Mouse (Mus musculus): ENCODE results near the gene Zcchc3.
"Not testable (repeated sequence)": the region's sequence is repeated elsewhere in the genome, so short reads cannot be mapped to it uniquely, and the experiment has no call there.

Gene Zcchc3

DNA sequence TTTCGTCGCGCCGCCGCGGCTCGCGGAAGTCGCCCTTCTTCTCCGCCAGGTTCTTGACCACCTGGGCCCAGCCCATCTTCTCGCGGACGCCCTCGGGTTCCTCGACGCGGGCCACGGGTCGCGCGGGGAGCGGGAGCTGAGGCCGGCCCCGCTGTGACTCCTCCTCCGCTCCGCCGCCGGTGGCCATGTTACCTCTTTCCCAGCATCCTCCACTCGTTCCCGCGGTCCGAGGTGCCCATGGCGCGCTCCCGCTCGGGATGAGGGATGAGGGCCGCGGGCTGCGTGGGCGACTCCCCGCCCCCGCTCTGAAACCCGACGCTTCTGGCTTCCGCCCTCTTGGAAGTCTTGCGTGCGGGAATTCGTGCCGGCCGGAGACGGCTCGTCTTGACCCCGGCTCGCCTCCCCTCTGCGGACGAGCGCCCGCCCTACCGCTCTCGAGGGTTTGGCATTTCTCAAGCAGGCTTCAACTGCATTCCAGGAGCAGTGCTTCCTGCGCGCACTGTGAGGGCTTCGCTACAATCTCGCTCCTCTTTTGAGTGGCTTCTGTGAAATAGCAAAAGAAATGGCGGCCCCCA lies at the start of gene Zcchc3:
Gene Zcchc3 (minus strand): TSS at position 437 of the 575 bp plus-strand sequence.
- peak; percentile 81 to 87 for DNase-seq (ENCODE audit: low spot score in 2 of 2)

DNA sequence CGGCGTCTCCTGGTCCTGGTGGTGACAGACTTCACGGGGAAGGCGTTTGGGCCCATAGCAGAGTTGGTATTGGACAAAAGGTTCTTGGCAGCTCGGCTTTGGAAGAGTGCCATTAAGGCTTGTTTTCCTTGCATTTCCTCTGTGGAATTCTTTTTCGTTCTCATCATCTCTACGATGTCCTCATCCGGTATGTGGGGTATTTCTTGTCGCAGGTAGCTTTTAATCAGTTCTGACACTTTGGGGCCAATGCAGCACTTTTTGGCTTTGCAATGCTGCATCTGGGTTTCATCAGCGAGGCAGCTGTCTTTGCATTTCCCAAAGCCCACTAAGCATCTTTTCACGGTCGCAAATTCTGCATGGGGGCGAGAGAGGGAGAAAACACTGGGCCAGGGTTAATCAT lies 44.4 kb upstream of the Zcchc3 start:
- no peak for DNase-seq (ENCODE audit: low spot score in 2 of 2)

DNA sequence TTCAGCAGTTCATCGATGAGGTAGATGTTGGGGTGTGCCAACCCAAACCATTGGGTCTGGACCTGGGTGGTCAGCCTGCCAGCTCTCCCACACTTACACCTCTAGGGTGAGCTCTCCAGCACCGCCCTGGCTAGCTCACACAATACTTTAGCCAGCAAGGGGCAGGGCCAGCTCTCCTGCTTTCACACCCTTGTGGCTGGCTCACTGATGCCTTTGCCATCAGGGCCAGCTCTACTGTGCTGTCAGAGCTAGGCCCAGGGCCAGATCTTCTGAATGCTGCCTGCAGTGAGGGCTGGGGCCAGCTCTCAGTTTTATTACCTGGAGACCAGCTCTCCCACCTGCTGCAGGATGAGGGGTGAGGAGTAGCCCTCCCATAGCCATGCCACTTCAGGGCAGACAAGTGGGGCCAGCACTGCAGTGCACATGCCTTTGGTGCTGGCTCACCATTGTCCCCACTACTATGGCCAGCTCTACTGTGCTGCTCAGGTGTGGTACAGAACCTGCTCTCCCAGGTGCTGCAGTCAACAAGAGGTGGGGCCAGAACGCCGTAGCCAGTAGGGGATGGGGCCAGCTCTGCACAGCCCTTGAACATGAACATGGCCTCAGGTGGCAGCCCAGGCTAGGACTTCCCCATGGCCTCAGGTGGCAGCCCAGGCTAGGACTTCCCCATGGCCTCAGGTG lies 37.4 kb upstream of the Zcchc3 start:
- no peak for DNase-seq (ENCODE audit: low spot score in 2 of 2)

DNA sequence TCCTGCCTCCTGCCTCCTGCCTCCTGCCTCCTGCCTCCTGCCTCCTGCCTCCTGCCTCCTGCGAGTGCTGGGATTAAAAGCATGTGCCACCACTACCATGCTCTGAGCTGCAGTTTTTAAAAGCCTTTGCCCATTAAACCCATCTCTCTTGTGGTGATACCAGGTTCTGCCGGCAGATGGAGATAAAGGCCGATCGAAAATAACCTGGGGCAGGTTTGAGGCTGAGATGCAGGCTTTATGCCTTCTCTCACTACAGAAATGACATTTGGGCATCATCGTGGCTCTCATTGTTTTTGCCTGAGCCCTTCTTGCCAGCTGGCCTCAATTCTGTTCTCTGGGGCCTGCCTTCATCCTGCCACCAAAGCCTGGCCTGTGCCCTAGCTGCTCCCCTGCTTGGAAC lies 35.4 kb upstream of the Zcchc3 start:
- peak in 1 of 2 experiments; percentile 65 for DNase-seq (ENCODE audit: low spot score in 2 of 2)

DNA sequence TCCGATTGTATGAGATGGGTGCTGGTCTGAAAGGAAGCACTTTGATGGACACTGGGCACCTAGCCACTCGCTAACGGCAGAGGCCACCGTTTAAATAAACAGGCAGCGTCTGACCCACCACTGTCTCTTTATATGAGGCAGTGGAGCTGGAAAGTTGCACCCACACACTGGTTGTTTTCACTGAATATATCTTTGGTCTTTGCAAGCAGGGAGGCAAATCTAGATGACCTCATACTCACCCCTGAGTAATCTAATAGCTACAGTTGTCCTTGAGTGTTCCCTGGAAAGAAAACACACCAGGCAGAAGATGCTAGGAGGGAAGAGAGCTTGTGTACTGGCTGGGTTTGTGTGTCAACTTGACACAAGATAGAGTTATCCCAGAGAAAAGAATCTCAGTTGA lies 32.6 kb upstream of the Zcchc3 start:
- no peak for DNase-seq (ENCODE audit: low spot score in 2 of 2)

DNA sequence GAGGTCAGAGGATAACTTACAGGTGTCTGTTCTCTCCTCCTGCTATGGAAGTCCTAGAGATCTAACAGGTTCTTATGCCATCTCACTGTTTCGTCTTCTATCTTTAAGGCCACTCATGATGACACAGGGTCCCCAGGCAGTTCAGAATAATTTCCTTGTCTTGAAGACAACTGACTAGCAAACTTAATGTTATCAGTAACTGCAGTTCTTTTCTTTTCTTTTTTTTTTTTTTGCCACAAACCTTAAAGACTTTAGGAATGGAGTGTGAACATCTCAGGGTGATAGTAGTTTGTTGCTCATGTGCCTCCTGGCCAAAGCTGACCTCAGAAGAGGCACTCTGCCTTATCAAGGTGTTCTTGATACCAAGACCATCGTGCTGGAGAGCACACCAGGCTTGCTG lies 31.8 kb upstream of the Zcchc3 start:
- DNase-seq (ENCODE audit: low spot score in 2 of 2) = no peak

DNA sequence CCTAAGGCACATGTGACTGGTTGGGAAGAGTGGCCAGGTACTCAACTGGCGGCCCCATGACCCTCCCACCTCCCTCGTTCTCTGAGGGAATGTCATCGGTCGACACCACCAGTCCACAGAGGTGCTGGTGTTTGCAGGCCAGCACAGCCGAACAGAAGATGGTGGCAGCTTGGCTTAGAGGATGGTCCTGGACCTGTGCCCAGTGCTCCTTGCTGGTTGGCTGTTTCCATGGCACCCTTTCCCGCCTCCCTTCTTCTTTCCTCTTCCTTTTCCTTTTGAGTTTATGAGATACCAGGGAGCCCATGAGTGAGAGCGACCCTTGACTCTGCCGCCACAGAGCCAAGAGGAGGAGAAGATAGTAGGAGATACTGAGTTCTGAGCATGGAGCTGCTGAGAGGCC lies 28.5 kb upstream of the Zcchc3 start:
- no peak for DNase-seq (ENCODE audit: low spot score in 2 of 2)

DNA sequence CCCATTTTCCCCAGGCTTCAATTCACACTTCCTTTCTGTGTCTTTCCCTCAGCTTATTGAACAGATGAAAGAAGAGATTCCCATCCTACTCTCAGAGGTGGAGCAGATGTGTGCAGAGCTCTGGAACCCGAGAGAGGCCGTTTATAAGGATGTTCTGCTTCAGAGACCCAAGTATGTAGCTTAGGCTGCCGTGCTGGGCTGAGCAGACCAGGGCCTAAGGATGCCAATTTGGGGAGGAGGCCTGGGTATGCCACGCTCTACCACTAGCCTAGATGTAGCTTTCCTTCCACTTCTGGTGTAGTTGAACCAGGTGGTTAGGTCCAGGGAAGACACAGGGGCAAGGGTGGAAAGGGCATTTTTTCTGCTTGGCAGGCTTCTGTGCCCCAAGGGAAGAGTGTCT lies 27.5 kb upstream of the Zcchc3 start:
- no peak for DNase-seq (ENCODE audit: low spot score in 2 of 2)

DNA sequence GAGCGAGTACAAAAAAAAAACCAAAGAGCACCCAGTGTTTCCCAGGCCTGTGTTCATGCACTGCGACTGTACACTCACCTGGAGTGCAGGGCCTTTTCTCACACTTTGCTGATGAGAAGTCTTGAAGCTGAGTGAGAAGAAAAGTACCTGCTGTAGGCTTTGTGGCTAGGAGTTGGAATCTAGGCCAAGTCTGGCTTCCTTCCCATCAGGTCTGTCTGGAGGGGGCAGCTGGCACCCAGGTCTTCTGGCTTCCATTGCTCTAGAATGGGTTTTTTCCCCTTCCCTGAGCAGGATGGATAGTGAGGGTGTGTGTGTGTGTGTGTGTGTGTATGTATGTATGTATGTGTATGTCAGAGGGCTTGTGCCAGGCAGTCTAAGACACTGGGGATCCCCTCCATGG lies 25.0 kb upstream of the Zcchc3 start:
- no peak for DNase-seq (ENCODE audit: low spot score in 2 of 2)

DNA sequence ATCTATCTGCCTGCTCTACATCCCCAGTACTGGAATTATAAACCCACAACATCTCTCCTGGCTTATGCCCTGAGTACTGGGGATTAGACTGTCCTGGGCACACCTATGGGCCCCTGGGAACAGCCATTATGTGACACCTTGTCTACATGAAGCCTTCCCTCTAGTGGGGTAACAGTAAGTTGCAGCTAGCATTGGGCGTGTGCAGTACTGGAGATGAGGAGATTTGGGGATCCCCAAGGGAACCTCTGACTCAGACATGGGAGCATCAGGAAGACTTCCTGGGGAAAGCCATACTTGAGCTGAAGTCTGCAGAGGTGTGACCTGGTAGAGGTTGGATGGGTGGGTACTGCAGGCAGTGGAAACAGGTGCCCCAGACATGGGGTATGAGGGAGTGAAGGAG lies 24.1 kb upstream of the Zcchc3 start:
- no peak for DNase-seq (ENCODE audit: low spot score in 2 of 2)

DNA sequence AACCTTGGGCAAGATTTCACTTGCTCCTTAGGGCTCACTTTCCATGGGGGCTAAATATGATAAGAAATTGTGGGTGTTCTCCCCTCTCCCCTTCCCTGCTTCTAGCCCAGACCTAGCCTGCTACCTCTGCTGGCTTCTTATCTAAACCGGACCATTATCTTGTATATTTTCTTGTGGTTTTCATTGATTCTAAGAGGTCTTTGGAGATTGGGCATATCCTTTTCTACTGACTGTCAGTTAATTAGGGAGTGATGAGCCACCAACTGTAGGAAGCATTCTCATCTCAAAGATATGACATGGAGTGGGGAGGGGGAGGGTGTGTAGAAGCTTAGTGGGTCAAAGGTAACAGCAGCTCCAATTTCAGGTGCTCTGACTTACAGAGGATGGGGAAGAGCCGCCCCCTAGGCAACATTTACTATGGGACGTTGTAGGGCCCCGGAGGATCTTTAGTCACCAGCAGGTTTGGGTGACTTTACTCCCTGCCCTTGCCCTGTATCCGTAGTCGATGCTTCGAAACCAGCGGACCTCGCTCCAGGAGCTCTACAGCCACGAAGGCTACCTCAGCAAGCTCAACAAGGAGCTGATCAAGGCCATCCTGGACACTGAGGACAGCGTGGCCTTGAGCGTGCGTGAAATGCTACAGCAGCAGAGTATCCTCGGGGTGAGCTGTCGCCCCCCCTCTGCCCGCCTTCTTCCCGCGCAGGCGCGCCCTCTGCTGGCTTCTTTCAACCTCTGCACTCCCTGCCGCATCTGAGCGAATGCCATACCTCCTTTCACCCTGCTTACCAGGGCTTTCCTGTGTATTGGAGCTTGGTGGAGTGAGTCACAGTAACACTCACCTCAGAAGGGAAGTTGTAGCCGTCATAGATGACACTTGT lies 22.4 kb upstream of the Zcchc3 start:
- peak; percentile 55 to 81 for DNase-seq (ENCODE audit: low spot score in 2 of 2)

DNA sequence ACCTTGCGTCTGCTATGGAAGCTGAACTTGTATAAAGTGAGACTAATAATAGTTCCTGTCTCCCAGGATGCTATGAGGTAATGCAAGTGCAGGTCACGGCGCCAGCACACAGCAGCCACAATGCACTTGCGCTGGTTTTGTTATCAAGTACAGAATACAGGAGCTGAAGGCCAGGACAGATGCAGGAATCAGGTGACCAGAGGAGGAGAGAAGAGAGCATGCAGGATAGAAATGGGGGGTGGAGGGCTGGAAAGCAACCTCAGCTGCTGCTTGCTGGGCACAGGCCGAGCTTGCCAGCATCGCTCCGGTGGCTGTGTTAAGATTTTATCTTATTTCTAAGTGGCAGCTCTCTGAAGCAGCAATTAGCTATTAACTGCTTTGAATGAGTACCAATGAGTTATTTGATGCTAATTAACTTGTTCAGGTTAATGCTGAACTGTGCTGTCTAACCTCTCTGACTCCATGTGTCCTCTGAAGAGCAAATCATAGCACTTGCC lies 21.6 kb upstream of the Zcchc3 start:
- no peak for DNase-seq (ENCODE audit: low spot score in 2 of 2)

DNA sequence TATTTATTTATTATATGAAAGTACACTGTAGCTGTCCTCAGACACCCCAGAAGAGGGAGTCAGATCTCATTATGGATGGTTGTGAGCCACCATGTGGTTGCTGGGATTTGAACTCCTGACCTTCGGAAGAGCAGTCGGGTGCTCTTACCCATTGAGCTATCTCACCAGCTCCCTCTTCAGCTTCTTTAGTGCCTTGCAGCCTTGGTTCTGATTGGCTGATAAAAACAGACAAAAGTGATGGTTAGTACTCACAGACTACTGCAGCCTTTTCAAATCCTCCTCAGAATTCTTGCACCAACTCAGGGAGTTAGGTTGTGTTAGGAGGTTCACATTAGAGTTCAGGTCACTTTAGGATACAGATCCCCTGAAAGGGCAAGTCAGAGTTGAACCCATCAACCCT lies 13.7 kb upstream of the Zcchc3 start:
- DNase-seq (ENCODE audit: low spot score in 2 of 2) = not testable (repeated sequence)

DNA sequence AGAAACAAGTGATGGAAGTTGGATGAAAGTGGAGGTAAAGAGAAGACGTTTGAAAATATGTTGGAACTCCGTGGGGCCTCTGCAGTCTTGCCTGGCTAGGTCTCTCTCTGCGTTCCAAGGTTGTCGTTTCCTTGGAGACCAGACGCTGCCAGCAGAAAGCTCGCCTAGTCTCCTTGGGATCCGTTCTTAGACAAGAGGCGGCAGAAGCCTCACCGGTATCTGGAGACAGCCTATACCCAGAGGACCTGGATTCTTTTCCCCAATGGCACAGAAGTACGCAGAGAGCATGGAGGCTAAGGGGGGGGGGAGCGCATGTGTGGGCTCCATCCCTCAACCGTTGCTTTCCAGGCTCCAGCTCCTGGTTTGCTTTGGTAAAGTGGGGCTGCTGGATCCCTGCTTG lies 12.7 kb upstream of the Zcchc3 start:
- DNase-seq (ENCODE audit: low spot score in 2 of 2) = peak in 1 of 2 experiments; percentile 37

DNA sequence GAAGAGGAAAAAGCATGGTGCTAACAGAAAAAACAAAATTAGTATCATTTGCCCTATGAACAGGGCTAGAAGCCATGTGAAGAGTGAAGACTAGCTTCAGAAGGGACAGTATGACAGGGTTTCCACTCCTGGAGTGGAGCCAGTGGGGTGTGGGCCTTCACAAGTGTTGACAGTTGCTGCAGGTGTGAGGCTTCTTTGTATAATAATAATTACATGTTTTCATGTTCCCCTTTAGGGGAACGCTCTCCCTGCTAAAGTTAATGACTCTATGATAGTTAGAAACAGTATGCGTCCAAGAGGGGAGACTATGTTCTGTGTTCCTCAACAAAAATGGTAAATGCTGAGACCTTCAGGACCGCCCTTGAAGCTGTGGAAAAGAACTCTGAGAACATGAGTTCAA lies 959 bp upstream of the Zcchc3 start:
- no peak for DNase-seq (ENCODE audit: low spot score in 2 of 2)

DNA sequence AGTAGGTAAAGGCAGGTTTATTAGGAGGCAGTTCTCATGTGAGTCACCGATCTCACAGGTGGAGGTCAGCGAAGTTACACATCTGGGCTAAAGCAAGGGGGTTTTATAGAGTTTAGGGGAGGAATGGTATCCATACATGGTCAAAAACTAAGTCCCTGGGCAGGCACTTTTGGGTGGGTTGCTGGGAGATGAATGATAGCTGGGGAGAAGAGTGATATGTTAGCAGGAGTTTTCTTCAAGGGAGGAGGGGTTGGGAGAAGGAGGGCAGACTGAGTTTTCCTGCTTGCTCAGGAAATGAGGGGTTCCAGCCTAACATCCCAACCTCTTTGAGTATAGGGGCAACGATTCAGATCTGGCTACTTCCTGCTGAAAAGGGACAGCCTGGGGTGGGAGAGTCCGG lies 460 bp upstream of the Zcchc3 start, which contains the start of gene 6820408C15Rik:
Gene 6820408C15Rik (plus strand): TSS at position 301 of the 400 bp plus-strand sequence.
- no peak for DNase-seq (ENCODE audit: low spot score in 2 of 2)

DNA sequence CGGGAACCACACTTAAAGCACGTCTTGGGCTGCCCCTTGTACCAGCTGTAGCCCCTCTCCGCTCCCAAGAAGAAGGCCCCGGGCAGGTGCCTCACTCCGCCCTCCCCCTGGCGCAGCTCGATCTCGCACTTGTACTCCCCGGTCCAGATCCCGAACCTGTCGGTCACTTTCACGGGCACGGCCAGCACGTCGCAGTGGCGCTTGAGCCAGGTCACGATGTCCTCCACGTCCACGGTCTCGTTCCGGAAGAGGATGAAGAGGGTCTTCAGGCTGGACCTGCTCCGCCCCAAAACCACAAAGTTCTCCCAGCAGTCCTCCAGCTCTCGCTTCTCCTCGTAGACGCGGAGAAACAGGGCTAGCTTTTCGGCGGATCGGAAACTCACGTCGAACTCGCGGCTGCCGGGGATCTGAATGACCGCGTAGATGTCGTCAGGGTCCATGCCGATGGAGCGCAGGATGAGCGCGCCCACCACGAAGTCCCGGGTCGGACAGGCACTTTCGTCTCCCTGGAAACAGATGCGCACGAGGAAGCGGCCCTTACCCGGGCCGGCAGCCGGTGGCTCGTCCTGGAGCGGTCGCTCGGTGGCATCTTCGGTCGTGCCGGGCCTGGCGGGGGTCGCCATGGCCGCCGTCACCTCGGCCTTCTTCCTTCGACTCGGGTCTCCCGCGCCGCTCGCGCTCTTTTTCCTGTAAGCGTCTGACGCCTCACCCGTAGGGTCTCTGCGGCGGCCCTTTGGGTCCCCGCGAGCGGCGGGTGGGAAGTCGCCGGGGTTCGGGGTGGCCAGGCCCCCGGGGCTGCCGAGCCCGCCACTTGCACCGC lies 852 bp downstream of the Zcchc3 start:
- DNase-seq (ENCODE audit: low spot score in 2 of 2) = peak in 1 of 2 experiments; percentile 49

DNA sequence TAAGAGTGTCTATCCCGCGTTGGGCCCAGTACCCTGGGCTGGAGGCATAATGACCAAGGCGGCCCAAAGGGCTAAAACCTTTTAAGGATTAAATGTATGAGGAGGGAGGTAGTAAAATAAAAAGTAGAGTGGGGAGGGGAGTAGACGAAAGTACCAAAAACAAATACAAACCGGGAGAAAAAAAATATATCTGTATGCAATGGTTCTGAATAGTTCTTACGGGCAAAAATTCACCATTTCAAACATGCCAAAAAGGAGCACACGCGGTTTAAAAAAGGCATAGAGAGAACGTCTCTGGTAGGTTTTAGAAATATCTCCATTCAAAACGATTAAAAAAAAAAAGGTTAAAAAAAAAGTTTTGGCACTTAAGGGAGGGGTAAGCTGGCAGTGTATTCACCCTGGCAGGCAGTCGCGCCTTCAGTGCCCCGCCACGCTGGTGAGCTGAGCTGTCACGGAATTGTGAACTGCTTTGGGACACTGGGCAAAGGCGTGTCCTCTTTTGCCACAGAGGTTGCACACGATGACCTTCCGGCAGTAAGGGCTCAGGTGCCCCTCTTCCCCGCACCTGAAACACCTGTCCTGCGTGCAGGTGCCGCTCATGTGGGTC lies 1.6 kb downstream of the Zcchc3 start:
- DNase-seq (ENCODE audit: low spot score in 2 of 2) = no peak

DNA sequence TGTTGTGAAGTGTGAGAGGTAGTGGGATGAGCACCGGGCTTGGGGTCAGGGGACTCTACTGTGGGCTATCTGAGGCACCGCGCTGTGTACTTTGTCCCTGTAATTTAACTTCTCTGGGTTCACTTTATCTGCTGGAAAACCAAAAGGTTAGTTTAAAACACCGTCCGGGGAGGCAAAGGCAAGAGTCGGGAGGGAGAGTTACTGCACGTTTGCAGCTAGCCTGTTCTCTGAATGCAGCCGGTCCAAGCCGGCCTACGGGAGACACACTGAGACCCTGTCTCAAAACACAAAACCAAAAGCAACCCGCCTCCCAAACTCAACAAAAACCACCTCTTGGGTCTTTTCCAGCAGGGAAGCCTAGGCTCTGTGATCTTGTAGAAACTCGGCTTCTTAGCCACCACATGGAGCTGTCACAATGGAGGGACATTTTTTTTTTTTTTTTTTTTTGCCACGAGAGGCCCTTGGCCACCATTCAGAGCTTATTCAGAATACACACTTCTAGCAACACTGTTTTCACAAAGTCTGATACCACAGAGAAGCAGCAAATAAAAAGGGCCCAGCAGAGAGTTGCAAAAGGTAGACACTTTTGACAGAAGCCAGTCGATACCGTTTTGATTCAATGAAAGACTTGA lies 2.2 kb downstream of the Zcchc3 start:
- DNase-seq (ENCODE audit: low spot score in 2 of 2) = no peak

DNA sequence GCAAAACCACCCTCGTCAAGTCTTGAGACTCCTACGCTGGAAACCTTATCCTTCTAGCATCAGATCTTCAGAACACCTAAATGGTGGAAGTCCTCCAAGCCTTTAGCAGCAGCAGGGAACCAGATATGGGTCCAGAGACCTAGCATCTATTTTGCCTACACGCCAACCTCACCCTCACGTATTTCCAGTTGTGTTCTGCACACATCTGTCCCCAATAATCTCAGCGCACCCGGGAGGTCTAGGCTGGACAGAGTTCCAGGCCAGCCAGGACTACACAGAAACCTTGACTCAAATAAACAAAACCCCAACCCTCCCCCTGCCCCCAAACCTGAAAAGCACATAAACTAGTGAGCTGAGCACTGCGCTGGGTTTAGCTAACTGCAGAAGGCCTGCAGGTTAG lies 3.4 kb downstream of the Zcchc3 start:
- no peak for DNase-seq (ENCODE audit: low spot score in 2 of 2)

DNA sequence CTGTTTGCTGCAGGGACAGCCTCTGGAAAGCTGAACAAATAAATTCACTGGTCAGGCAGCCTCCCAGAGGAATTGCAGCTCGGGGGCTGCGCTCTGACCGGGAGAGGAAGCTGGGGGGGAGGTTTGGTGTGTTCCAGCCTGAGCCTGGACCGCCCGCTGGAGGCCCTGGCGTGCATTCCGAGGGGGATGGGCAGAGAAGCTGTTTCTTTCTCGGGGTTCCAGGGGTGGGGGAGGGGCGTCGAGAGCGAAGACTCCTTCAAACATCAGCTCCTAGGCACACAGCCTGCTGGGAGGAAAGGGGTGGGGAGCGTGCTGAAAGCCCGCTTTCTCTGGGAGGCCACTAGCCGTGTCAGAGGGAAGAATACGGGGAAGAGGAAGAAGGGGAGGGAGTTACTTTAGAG lies 3.9 kb downstream of the Zcchc3 start:
- peak; percentile 84 for DNase-seq (ENCODE audit: low spot score in 2 of 2)

Data from frontal cortex, postnatal 10 days (tissue).